Mouse (Mus musculus): ENCODE results near the gene Ssbp3. TPM values are rescaled to one million over a fixed set of nuclear protein-coding genes. Genes with fewer than 3 reads are reported as not detected.
A peak's percentile ranks its signal among the peaks of the same experiment; 100 is the strongest.

The Ssbp3 gene
- polyA plus RNA-seq, 1 experiment from 2014 or later, result 173 TPM

DNA sequence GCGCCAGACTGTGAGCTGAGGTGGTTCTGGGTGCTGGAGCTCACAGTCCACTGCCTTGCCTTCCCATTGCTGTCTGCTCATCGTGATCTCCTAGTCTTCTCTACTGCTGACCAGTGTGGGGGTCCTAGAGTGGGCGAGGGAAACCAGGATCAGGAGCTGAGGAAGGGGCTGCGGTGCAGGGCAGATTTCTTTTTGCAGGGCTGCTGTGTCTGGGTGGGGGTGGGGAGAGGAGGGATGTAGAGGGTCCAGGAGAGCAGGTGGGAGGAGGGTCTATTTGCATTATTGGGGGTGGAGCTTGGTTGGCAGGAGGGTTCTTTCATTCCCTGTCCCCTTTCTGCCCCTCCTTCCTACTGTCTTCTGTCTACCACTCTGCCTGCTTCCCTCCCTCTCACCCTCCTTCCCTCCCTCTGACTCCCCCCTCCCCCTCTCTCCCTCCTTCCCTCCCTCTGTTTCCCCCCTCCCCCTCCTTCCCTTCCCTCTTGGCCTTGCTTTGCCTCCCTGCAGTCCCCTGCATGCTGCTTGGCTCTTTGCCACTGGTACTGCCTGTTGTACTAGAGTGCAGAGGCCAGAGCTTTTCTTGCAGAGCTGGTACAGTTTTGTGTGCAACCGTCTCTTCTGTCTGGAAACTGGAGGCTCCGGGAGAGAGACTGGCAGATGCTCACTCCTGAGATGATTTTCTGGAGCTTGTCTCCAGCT is 28.9 kb downstream of the Ssbp3 start:
- Histone ChIP-seq H3K36me3 (ENCODE audit: poor library complexity, severe bottlenecking) (peaks cover 16% of the 10 kb centered on the region), H3K9me3 (replicated peaks) (no peaks in the 10 kb centered on the region), H3K4me1 (peaks cover 98% of the 10 kb centered on the region), H3K9ac (peak overlapping the region; percentile 52), H3K27me3 (no peaks in the 10 kb centered on the region), H3K4me2 (peak overlapping the region; percentile 44), H3K4me3 (peak overlapping the region; percentile 8; the same call in 1 of the 2 replicates), H3K27ac (peak overlapping the region; percentile 91)
- peak; percentile 86 for ATAC-seq
- WGBS, result 6% methylated on average over 6 of the region's 6 CpGs

- 31% methylated on average over 4 of the region's 4 CpGs for WGBS
- peak overlapping the region; percentile 52; the same call in 1 of the 2 replicates for H3K9ac ChIP-seq
Observed at GRCm38 (mm10) chr4:106939919-106940227, 29.4 kb downstream of the Ssbp3 start.

DNA sequence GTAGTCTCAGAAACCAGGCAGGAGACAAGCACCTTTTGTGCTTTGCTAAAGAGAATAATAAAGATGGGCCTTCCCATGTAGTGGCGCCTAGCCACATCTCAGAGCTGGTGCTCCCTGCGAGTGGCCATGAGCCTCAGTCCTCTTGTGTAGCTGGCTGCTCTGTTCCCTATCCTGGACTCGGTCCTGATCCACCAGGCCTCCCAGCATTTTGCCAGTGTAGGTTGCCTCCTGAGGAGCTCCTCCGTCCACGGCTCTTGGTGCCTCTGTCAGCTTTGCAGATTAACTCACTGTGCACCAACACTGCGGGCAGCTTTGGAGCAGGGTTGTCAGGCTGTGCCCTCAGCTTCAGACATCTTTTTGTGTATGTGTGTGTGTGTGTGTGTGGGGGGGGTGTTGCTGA is 30.4 kb downstream of the Ssbp3 start:
- Histone ChIP-seq H3K4me3 (no peak overlapping the region), H3K27me3 (no peaks in the 10 kb centered on the region), H3K27ac (peak overlapping the region; percentile 60), H3K9me3 (replicated peaks) (no peaks in the 10 kb centered on the region), H3K4me1 (peaks cover 97% of the 10 kb centered on the region), H3K9ac (peak overlapping the region; percentile 45), H3K36me3 (ENCODE audit: poor library complexity, severe bottlenecking) (peaks cover 10% of the 10 kb centered on the region), H3K4me2 (peak overlapping the region; percentile 36)
- no peak for ATAC-seq
- 37% methylated on average over 6 of the region's 6 CpGs for WGBS

More at GRCm38 (mm10) chr4:106939919-106940227, 29.4 kb downstream of the Ssbp3 start:
- no peaks in the 10 kb centered on the region for H3K9me3 ChIP-seq (replicated peaks)
- H3K27me3 ChIP-seq, result no peaks in the 10 kb centered on the region
- ATAC-seq, result peak; percentile 8; the same call in 1 of the 2 replicates
- H3K4me1 ChIP-seq, result peaks cover 98% of the 10 kb centered on the region
- H3K36me3 ChIP-seq (ENCODE audit: poor library complexity, severe bottlenecking), result peaks cover 16% of the 10 kb centered on the region
- H3K27ac ChIP-seq, result peak overlapping the region; percentile 91
- H3K4me2 ChIP-seq, result peak overlapping the region; percentile 41
- peak overlapping the region; percentile 8; the same call in 1 of the 2 replicates for H3K4me3 ChIP-seq

- Histone ChIP-seq H3K27ac (peak overlapping the region; percentile 60), H3K9me3 (replicated peaks) (no peaks in the 10 kb centered on the region), H3K4me2 (peak overlapping the region; percentile 36; the same call in 1 of the 2 replicates), H3K36me3 (ENCODE audit: poor library complexity, severe bottlenecking) (peaks cover 10% of the 10 kb centered on the region), H3K27me3 (no peaks in the 10 kb centered on the region), H3K9ac (peak overlapping the region; percentile 45; the same call in 1 of the 2 replicates), H3K4me1 (peaks cover 97% of the 10 kb centered on the region), H3K4me3 (no peak overlapping the region)
- ATAC-seq, result no peak
Observed at GRCm38 (mm10) chr4:106941475-106941874, 31.0 kb downstream of the Ssbp3 start.

GRCm38 (mm10) chr4:106942491-106942890 is 32.0 kb downstream of the Ssbp3 start:
- Histone ChIP-seq H3K27ac (no peak overlapping the region), H3K9ac (no peak overlapping the region), H3K27me3 (no peaks in the 10 kb centered on the region), H3K4me1 (peaks cover 97% of the 10 kb centered on the region), H3K4me2 (no peak overlapping the region), H3K9me3 (replicated peaks) (no peaks in the 10 kb centered on the region), H3K4me3 (no peak overlapping the region), H3K36me3 (ENCODE audit: poor library complexity, severe bottlenecking) (peaks cover 10% of the 10 kb centered on the region)
- no peak for ATAC-seq
- WGBS, result 73% methylated on average over 4 of the region's 4 CpGs

DNA sequence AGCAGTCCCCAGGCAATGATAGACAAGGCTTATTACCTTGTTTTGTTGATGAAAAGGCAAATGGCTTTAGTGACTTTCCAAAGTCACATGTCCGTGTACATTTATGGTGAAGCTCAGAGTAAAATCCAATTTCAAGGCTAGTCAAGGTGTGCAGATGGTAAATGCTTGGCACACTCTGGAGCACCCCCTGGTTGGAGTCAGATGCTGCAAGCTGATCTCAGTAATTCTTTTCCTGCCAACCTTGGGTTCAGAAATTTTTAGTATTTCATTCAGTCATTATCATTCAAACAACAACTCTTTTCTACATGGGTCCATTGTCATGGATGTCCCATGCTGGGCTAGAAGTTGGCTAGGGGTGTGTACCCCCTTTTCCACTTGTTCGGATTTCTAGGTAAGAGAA is 33.1 kb downstream of the Ssbp3 start:
- no peak for ATAC-seq
- Histone ChIP-seq H3K27me3 (no peaks in the 10 kb centered on the region), H3K9me3 (replicated peaks) (no peaks in the 10 kb centered on the region), H3K27ac (no peak overlapping the region), H3K4me3 (no peak overlapping the region), H3K4me2 (no peak overlapping the region), H3K36me3 (ENCODE audit: poor library complexity, severe bottlenecking) (peaks cover 10% of the 10 kb centered on the region), H3K4me1 (peaks cover 97% of the 10 kb centered on the region), H3K9ac (no peak overlapping the region)
- WGBS, result 76% methylated on average over 2 of the region's 2 CpGs

DNA sequence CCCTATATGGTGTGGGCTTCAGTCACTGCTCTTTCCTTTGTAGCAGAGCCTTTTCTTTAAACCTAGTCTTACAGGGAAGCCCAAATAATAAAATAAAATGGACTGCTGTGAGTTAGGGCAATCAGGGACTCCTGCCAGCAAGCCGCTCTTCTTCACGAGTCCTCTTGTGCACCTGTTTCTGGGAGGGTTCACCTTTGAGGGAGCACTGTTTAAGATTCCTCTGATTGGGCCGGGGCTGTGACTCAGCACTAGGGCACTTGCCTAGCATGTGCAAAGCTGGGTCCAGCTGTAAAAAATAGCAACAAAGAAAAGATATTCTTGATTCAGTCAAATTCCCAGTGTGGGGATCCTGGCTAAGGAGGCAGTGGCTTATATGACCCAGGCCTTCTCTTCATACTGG is 34.4 kb downstream of the Ssbp3 start:
- H3K4me1 ChIP-seq, result peaks cover 97% of the 10 kb centered on the region
- H3K9ac ChIP-seq, result no peak overlapping the region
- H3K4me3 ChIP-seq, result no peak overlapping the region
- ATAC-seq, result no peak
- H3K4me2 ChIP-seq, result no peak overlapping the region
- H3K27ac ChIP-seq, result no peak overlapping the region
- H3K36me3 ChIP-seq (ENCODE audit: poor library complexity, severe bottlenecking), result peaks cover 10% of the 10 kb centered on the region
- H3K9me3 ChIP-seq (replicated peaks), result no peaks in the 10 kb centered on the region
- H3K27me3 ChIP-seq, result no peaks in the 10 kb centered on the region
- 76% methylated on average over 3 of the region's 3 CpGs for WGBS

DNA sequence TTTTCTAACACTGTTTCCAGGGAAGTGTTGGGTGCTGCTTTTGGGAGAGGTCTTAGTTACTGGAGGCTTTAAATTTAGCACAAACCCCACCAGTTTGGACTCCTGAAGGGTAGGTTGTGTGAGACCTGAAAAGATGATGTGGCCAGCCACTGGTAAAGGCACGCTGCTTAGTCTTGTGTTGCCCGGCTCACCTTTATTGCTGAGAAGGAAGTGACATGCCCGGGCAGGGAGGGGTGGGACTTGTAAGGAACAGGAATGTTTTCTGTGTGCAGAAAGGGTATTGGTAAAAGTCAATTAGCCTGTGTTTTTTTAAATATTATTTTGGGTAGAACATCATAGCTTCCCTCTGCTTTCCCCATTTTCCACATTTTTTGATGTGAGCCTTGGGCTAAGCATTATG is 37.2 kb downstream of the Ssbp3 start:
- Histone ChIP-seq H3K27me3 (no peaks in the 10 kb centered on the region), H3K27ac (0 out of 2 replicates have a peak overlapping the region, but pooled peaks have one; percentile 2), H3K4me1 (peaks cover 94% of the 10 kb centered on the region), H3K36me3 (ENCODE audit: poor library complexity, severe bottlenecking) (peaks cover 3% of the 10 kb centered on the region), H3K9me3 (replicated peaks) (no peaks in the 10 kb centered on the region), H3K4me2 (no peak overlapping the region), H3K4me3 (no peak overlapping the region), H3K9ac (no peak overlapping the region)
- ATAC-seq, result no peak
- WGBS, result 81% methylated on average over 3 of the region's 3 CpGs

GRCm38 (mm10) chr4:106948546-106948945 is 38.0 kb downstream of the Ssbp3 start:
- H3K27ac ChIP-seq, result no peak overlapping the region

GRCm38 (mm10) chr4:106949200-106949599 is 38.7 kb downstream of the Ssbp3 start:
- 39% methylated on average over 6 of the region's 6 CpGs for WGBS
- Histone ChIP-seq H3K4me2 (no peak overlapping the region), H3K4me3 (no peak overlapping the region), H3K36me3 (ENCODE audit: poor library complexity, severe bottlenecking) (no peaks in the 10 kb centered on the region), H3K9ac (peak overlapping the region; percentile 31), H3K27me3 (no peaks in the 10 kb centered on the region), H3K27ac (no peak overlapping the region), H3K4me1 (peaks cover 94% of the 10 kb centered on the region), H3K9me3 (replicated peaks) (no peaks in the 10 kb centered on the region)
- no peak for ATAC-seq

More at GRCm38 (mm10) chr4:106948546-106948945, 38.0 kb downstream of the Ssbp3 start:
- Histone ChIP-seq H3K27me3 (no peaks in the 10 kb centered on the region), H3K4me3 (no peak overlapping the region), H3K9me3 (replicated peaks) (no peaks in the 10 kb centered on the region), H3K9ac (no peak overlapping the region), H3K4me2 (no peak overlapping the region), H3K36me3 (ENCODE audit: poor library complexity, severe bottlenecking) (no peaks in the 10 kb centered on the region), H3K4me1 (peaks cover 94% of the 10 kb centered on the region)
- 70% methylated on average over 7 of the region's 7 CpGs for WGBS
- ATAC-seq, result no peak

- ATAC-seq, result no peak
- WGBS, result 69% methylated on average over 4 of the region's 4 CpGs
- no peaks in the 10 kb centered on the region for H3K27me3 ChIP-seq
- H3K36me3 ChIP-seq (ENCODE audit: poor library complexity, severe bottlenecking), result peaks cover 3% of the 10 kb centered on the region; the same call in 1 of the 2 replicates
- no peaks in the 10 kb centered on the region for H3K9me3 ChIP-seq (replicated peaks)
- 0 out of 2 replicates have a peak overlapping the region, but pooled peaks have one; percentile 21 for H3K27ac ChIP-seq
- no peak overlapping the region for H3K9ac ChIP-seq
- peaks cover 95% of the 10 kb centered on the region for H3K4me1 ChIP-seq
- no peak overlapping the region for H3K4me2 ChIP-seq
- no peak overlapping the region for H3K4me3 ChIP-seq
Observed at GRCm38 (mm10) chr4:106950801-106951200, 40.3 kb downstream of the Ssbp3 start.

- WGBS, result 62% methylated on average over 4 of the region's 4 CpGs
- Histone ChIP-seq H3K4me2 (no peak overlapping the region), H3K9ac (no peak overlapping the region), H3K9me3 (replicated peaks) (no peaks in the 10 kb centered on the region), H3K27me3 (no peaks in the 10 kb centered on the region), H3K27ac (no peak overlapping the region), H3K36me3 (ENCODE audit: poor library complexity, severe bottlenecking) (peaks cover 3% of the 10 kb centered on the region; the same call in 1 of the 2 replicates), H3K4me1 (peaks cover 95% of the 10 kb centered on the region), H3K4me3 (no peak overlapping the region)
- no peak for ATAC-seq
Observed at GRCm38 (mm10) chr4:106951455-106951854, 41.0 kb downstream of the Ssbp3 start.
